Mouse (Mus musculus): ENCODE measurements around the gene Ddr2.

DNA sequence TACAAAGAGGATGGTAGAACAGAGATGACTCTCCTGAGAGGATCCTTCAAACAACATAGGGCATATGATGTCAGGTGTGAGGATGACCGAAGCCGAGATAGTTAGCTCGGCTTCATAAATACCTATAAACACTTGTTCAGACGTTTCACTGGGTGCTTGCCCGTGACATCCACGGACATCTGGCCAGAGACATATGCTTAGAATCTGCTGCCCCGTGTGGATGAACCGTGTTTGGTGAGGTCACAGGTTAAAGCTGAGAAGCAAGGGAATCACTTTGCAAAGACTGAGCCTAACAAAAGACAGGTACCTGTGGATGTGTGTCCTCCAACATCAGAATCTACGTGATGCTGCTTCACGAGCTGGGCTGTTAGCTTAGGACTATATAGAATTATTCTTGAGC is 1.7 kb upstream of the Ddr2 start:
- TF ChIP-seq POLR2A (IDR thresholded peaks at IDR 0.05; ENCODE audit: control insufficient read depth in 1 of 2, insufficient read depth in 1 of 2, low read depth in 1 of 2, low read length in 2 of 2, poor library complexity in 1 of 2) (no peak), TAL1 (IDR thresholded peaks at IDR 0.05; ENCODE audit: low read length) (no peak), ZC3H11A (IDR thresholded peaks at IDR 0.05; ENCODE audit: low read depth, low read length) (no peak), E2F4 (IDR thresholded peaks at IDR 0.05; ENCODE audit: borderline replicate concordance, low read depth, low read length) (no peak), MXI1 (IDR thresholded peaks at IDR 0.05; ENCODE audit: low read depth, low read length) (no peak), POLR2AphosphoS5 (IDR thresholded peaks at IDR 0.05; ENCODE audit: borderline replicate concordance, low read depth, low read length) (no peak), MYC (IDR thresholded peaks at IDR 0.05; ENCODE audit: low read depth, low read length) (no peak)

Data from MEL (cell line).